Mouse (Mus musculus) ZHBTc4 (cell line): ENCODE measurements at regions not wholly inside any gene's neighbourhood (a gene's known extent, or its start where the extent isn't known, plus 50 kb on each side); places are given as distances from the start of the nearest gene placed in this dataset.

Experiments
- DNase-seq: peaks from one replicate; pipeline ENCODE4 v3.0.0-alpha.2; 2011; ENCODE audit warnings: low read depth, low spot score

GRCm38 (mm10) chr6:50713297-50713696, 59.1 kb upstream of the Npvf start:
- DNase-seq, result no peak

- DNase-seq, result peak; percentile 78
Observed at GRCm38 (mm10) chr6:50718631-50719030, 64.4 kb upstream of the Npvf start.

- peak; percentile 52 for DNase-seq
Observed at GRCm38 (mm10) chr6:50720346-50720745, 66.1 kb upstream of the Npvf start.

GRCm38 (mm10) chr6:50725640-50726039, 71.4 kb upstream of the Npvf start:
- no peak for DNase-seq

DNA sequence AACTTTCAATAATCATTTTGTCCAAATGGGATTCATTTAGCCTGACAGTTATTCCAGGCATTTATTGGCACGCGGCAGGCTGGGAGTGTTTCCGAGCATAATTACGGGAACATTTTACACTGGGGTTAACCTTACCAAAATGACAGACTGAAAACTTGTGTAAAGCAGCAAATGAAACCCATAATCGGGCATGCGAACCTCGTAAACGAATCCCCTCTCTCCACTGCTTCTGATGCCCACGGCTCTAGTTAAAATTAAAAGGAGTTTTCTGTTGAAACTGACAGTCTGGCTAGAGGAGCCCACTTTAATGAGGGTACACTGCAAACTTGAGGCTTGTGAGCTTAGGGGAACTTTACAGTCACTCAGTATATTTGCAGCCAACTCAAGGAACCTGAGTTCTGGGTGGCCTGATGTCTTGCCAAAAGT, 71.9 kb upstream of the Npvf start:
- no peak for DNase-seq

GRCm38 (mm10) chr6:50730744-50731718, 76.8 kb upstream of the Npvf start:
- no peak for DNase-seq

- no peak for DNase-seq
Observed at GRCm38 (mm10) chr6:50734701-50735100, 80.5 kb upstream of the Npvf start.

- DNase-seq, result no peak
Observed at GRCm38 (mm10) chr6:50735825-50736224, 81.6 kb upstream of the Npvf start.

DNA sequence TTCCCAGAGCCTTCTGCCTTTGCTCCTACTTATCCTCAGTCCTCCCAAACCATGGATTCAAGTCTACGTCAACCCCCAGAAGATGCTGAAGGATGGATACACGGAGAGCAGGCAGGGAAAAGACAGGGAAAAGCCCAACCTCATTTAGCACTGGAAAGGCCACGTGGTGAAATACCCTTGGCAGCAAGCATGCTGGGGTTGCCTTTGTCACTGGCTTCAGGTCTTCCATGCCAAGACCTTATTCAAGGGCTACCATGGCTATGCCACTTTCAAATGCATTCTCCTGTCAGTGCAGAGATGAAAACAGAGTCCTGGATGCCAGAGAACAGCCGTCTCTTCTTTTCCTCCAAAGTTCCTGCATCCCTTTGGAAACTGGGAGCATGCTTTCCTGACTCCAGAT, 87.8 kb upstream of the Npvf start:
- DNase-seq, result no peak

DNA sequence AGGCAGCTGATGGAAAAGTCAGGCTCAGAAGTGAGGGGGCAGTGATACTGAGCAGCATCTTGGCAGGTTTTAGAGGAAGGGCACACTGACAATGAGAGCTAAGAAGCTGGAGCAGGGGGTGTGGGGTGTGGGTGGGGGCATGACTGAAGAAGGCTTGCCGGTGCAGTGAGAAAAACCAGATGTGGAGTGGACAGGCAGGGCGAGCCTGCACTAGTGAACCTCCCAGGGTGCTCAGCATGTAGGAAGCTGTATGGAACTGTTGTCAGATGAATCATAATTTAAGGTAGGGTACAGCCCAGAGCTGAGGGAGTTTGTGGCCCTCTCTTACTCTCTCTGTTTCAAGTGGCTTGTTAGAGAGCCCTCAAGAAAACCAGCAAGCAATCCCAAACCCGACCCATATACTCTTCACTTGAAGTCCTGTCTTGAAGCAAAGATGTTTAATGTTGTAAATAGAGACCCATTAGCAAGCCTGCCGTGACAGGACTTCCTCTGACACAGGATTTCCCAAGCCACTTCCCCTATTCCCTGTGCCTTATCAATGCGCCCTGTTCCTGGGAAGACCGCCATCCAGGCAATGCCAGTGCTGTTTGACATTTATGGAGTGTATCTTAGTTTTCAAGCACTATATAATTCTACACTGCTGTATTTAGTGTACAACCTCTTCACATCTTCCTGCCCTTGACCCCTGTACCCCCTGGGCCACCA, 90.4 kb upstream of the Npvf start:
- DNase-seq, result no peak

GRCm38 (mm10) chr6:50753151-50753550, 98.9 kb upstream of the Npvf start:
- no peak for DNase-seq

GRCm38 (mm10) chr6:50754786-50755185, 100.5 kb upstream of the Npvf start:
- DNase-seq, result no peak

DNA sequence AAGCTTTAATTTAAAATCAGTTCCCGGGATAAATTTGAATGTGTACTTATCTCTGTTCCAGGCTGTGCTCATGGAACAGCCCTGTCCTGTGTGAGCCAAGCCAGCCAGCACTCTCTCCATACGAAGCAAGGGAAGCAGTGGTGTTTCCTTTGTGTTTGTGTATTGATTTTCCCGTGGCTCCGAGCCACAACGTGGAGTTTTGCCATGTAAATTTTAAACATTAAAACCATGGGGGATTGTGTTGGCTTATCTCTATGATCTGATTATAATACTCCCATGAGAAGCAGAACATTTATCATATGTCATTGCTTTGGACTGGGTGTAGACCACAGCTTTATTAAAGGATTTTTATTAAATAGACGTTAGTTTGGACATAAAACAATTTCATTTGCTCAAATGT, 106.1 kb upstream of the Npvf start:
- DNase-seq, result no peak

DNA sequence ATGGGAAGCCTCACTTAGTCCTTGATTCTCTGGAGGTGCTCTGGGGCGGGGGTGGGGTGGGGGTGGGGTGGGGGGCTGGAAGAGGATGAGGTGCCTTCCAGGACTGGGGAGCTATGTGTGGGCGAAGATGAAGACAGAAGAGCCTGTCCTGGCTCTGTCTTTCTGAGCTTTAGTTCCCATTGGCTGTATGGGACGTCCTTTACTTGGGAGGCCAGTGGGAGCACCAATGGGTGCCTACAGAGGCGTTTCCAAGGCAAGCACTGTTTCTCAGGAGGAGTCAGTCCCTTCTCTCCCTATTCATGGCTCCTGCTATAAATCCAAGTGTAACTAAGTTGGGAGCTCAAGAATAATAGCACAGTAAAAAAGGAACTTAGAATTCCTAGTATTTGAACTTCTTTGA, 108.9 kb upstream of the Npvf start:
- DNase-seq, result peak; percentile 30

DNA sequence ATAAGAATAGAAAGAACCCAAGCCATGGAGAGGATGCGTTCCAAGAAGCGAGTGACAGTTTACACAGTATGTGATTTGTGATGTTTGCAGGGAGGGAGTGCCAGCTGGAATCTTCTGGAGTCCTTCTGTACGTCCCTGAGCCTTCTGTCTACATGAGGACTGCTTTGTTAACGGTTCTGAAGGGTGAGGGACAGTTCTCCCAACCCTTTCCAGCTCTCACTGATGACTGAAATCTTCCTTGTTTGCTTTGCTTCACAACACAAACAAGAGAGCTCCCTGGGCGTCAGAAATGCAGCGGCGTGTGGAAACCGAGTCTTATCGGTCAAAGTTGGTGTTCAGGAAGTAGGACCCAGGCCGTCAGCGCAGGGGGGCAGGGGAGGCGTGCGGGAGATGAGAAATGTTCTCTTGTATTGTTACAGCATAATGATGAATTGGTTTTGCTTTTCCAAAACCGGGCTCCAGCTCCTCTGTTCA, 112.2 kb upstream of the Npvf start:
- no peak for DNase-seq

DNA sequence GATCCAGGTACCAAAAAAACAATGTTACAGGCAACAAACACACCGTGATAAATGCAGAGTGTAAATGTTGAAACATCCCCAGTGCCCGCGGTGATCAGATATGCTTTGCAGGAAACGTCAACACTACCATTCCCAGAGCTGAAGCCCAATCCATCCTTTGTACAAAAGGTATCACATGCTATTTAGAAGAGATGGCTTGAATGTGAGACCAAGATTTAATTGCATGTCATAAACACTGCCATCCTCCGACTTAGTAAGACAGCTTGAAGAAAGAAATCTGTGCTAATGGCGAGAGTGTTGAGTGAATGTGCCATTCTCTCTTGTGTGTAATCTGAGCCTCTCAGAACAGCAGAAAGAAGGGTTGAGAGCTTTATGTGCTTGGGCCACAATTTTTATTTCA, 112.9 kb upstream of the Npvf start:
- no peak for DNase-seq

DNA sequence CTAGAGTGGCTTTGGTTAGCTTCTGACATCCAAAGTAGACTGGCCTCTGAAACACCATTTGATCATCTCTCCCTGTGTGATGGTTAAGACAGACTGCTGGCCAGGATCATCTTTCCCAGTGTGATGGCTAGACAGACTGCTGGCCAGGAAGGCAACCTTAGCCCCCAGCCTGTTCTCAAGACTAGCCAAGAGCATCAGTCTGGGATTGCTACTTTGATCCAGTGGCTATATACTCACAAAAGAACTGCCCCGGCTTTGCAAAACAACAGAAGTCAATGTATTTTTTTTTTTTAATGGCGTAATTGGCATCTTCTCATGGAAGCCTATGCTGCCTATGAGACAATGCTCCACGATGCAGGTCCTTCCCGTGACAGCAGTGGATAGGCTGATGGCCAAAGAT, 113.6 kb upstream of the Npvf start:
- DNase-seq, result no peak

DNA sequence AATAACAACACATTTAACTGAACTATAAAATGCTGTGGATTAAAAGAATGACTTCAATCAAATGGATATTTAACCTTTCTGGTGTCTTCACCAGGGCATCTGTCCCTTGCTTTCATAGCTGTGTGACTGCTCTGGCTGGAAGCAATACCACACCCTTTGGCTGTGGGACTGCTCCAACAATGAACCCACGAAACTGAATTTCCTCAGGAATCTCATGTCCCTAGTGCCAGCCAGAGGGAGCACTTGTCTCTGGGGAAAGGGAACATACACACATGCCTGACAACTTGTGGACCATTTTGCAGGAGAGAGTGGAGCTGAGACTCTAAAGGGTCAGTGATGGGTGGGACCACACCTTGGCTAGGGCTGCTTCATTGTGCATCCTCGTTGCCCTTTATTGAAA, 114.9 kb upstream of the Npvf start:
- DNase-seq, result no peak

- no peak for DNase-seq
Observed at GRCm38 (mm10) chr6:50770481-50770880, 116.2 kb upstream of the Npvf start.

DNA sequence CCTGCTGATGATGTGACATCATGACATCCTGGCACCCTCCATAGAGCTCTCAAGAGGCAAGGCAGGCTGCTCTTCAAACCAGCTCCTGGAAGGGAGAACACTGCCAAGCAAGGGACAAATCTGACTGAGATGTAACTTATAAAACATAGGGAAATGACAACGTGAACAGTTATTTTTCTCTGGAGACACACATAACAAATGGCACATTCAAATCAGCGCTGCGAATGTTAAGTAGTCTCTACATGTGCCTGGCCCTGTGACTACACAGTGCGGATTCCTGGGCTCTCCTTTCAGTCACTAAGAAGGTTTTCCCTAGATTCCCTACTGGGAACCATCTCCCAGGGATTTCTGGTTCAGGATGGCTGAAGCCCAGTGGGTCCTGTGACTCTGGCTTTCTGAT, 121.4 kb upstream of the Npvf start:
- DNase-seq, result no peak

DNA sequence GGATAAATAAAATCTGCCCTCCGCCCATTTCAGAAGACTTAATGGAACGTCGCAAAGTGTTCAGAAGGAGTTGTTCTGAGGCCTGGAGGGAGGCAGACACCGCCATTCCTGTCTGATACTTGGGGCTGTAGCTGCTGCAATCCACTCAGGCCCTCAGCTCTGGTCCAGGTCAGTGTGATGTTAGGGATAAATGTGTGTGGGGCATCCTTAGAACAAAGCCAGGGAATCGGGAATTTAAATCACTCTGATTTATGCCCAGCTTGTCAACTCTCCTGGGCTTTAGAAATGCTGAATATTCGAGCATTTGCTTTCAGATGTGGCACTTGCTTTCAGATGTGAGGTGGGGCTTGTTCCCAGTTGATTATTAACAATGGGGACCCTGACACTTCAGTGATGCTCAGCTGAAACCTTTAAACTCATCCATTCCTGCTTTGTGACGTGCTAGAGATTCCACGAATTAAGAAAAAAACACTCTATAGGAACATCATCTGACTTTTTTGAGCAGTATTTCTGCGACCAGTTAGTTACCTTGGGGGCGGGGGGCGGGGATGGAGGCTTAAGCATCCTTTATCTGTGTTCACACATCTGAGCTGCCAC, 122.1 kb upstream of the Npvf start:
- peak; percentile 25 for DNase-seq

DNA sequence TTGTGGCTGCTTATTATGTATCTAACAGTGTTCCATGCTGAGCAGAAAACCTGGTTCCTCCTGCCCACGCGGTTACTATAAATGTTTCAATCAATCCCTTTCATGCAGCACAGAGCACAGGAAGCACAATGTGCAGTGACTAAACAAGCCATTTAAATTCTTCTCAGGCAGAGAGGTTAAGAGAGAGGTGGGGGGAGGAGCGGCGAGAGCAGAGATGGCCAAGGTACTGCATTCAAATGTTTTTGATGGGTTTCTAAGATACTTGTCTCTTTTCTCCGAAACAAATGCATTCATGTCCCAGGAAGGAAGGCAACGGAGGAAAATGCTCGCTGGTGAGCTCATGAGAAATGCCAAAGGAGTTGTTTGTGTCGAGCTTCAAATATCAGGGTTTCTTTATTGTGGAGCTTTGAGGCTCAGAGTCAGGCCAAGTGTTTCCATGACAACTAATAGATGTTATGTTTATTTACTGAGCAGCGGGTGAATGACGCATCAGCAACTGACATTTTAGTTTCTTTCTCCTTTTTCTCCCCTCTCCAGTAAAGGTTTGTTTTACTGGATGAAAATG, 122.8 kb upstream of the Npvf start:
- DNase-seq, result peak; percentile 22
